Mouse (Mus musculus) CH12.LX (cell line): ENCODE measurements around the gene Scd4.

Experiments
- CTCF ChIP-seq, 2 experiments: IDR thresholded peaks in 1 of 2; conservative IDR thresholded peaks in 1 of 2; 2 replicates each; pipeline ENCODE4 v1.5.1; 2011 to 2012; ENCODE audit warnings: low read depth in 2 of 2, low read length in 2 of 2, improper control_type of control experiment in 1 of 2, inconsistent platforms in 1 of 2, mild to moderate bottlenecking in 1 of 2, moderate library complexity in 1 of 2
- EP300 ChIP-seq: IDR thresholded peaks from 2 replicates; pipeline ENCODE4 v1.6.1; 2011; ENCODE audit warnings: low read length, improper control_type of control experiment
- GABPA ChIP-seq: IDR thresholded peaks from 2 replicates; pipeline ENCODE4 v1.6.1; 2012; ENCODE audit warnings: low read depth, low read length, improper control_type of control experiment, inconsistent platforms; ENCODE audit not compliant: insufficient replicate concordance
- MAFK ChIP-seq: IDR thresholded peaks from 2 replicates; pipeline ENCODE4 v1.6.1; 2011; ENCODE audit warnings: low read length, improper control_type of control experiment; ENCODE audit not compliant: insufficient replicate concordance
- MYC ChIP-seq: IDR thresholded peaks from 2 replicates; pipeline ENCODE4 v1.6.1; 2011; ENCODE audit warnings: low read depth, mild to moderate bottlenecking, improper control_type of control experiment, low read length
- POLR2A ChIP-seq: IDR thresholded peaks from 2 replicates; pipeline ENCODE4 v1.6.1; 2011; ENCODE audit warnings: low read depth, mild to moderate bottlenecking, improper control_type of control experiment, low read length
- TCF12 ChIP-seq: IDR thresholded peaks from 2 replicates; pipeline ENCODE4 v1.6.1; 2014; ENCODE audit warnings: low read depth, mild to moderate bottlenecking, inconsistent platforms, low read length, improper control_type of control experiment
- USF1 ChIP-seq: IDR thresholded peaks from 2 replicates; pipeline ENCODE4 v1.6.1; 2014; ENCODE audit warnings: low read depth, mild to moderate bottlenecking, inconsistent platforms, low read length, improper control_type of control experiment
- USF2 ChIP-seq: conservative IDR thresholded peaks from 2 replicates; pipeline ENCODE4 v1.6.1; 2011; ENCODE audit warnings: low read depth, low read length, improper control_type of control experiment
- ZMIZ1 ChIP-seq: IDR thresholded peaks from 2 replicates; pipeline ENCODE4 v1.6.1; 2012; ENCODE audit warnings: low read depth, mild to moderate bottlenecking, inconsistent platforms, low read length, improper control_type of control experiment

DNA sequence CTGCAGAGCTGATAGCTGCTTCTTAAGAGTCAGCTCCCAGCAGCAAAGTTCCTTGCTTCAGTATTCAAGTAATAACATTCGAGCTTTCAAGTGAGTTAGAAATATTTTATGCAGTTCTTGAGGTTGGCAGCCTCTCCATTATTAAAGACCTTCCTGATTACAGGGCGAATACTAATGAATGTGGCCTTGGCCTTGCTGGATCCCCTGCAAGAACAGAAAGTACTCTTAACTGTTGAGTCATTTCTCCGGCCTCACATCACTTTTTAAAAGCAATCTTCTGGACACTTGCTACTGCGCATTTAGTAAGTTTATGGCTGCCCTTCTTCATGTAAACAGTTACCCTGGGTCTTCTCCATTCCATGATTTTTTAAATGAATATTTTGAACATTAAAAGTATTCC, 11.7 kb upstream of the Scd4 start:
- TF ChIP-seq MAFK (no peak), TCF12 (no peak), USF1 (no peak), EP300 (no peak), GABPA (no peak), ZMIZ1 (no peak), POLR2A (no peak), CTCF (conservative IDR thresholded peaks at IDR 0.05 in 1 of 2, IDR thresholded peaks at IDR 0.05 in 1 of 2; ENCODE audit: low read depth in 2 of 2, low read length in 2 of 2) (no peak), MYC (no peak), USF2 (no peak)
